Mouse (Mus musculus): Measurements from ENCODE around the gene Erg. TPM values are rescaled to one million over a fixed set of nuclear protein-coding genes. Genes with fewer than 3 reads are reported as not detected.

The Erg gene
- 8.6 and 9.1 TPM in 2 replicates for polyA plus RNA-seq (2014; fragmentation: Nextera tagmentation; extraction: Ambion mirVana)

- peak within 1 kb of the TSS; percentile 47 for H3K4me3 ChIP-seq (ENCODE audit: low read depth, low read length)
- H3K9ac ChIP-seq, result peak within 1 kb of the TSS; percentile 29
- peak within 1 kb of the TSS; percentile 90 for H3K4me2 ChIP-seq
- H3K4me1 ChIP-seq (ENCODE audit: insufficient read depth), result peaks cover 2% of the 10 kb centered on the region; the same call in 1 of the 2 replicates
- TF ChIP-seq CTCF (IDR thresholded peaks at IDR 0.05; ENCODE audit: low read depth), result no peak
- DNase-seq, result no peak
- no peaks in the 10 kb centered on the region for H3K36me3 ChIP-seq (ENCODE audit: insufficient read depth)
- H3K27ac ChIP-seq (ENCODE audit: low read depth), result peak within 1 kb of the TSS; percentile 82
- H3K9me3 ChIP-seq (ENCODE audit: low read depth, low read length), result no peaks in the 10 kb centered on the region
- ATAC-seq (ENCODE audit: insufficient read depth), result no peak
- WGBS, result 4% methylated on average over 5 of the region's 5 CpGs
- peaks cover 26% of the 10 kb centered on the region for H3K27me3 ChIP-seq (ENCODE audit: insufficient read depth, low read length)
These were observed at the start of gene Erg for GRCm38 (mm10) chr16:95586311-95586602. Gene Erg (minus strand): TSS chr16:95586593.

DNA sequence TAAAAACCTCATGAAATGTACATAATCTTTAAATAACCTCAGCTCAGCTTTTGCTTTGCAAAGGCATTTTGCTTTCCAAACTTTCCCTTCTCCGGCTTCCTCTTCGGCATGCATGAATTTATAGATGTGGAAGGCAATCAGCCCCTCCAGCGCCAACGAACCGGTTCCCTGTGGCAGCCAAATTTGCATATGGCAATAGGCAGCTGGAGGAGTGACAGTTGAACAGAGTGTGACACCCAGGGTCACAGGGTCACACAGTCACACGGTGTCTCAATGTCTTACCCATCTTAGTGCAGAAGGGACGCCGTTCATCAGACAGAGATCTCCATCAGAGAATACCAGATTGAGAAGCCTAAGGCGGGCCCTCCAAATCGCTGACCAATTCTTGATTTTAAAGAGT lies 45.4 kb upstream of the Erg start:
- 75% methylated on average over 10 of the region's 10 CpGs for WGBS
- Histone ChIP-seq H3K4me3 (ENCODE audit: low read depth, low read length) (no peak overlapping the region), H3K9ac (no peak overlapping the region), H3K4me2 (no peak overlapping the region), H3K9me3 (ENCODE audit: low read depth, low read length) (no peaks in the 10 kb centered on the region), H3K36me3 (ENCODE audit: insufficient read depth) (no peaks in the 10 kb centered on the region), H3K27me3 (ENCODE audit: insufficient read depth, low read length) (no peaks in the 10 kb centered on the region), H3K27ac (ENCODE audit: low read depth) (no peak overlapping the region), H3K4me1 (ENCODE audit: insufficient read depth) (no peaks in the 10 kb centered on the region)
- DNase-seq, result no peak
- no peak for ATAC-seq (ENCODE audit: insufficient read depth)
- TF ChIP-seq CTCF (IDR thresholded peaks at IDR 0.05; ENCODE audit: low read depth), result no peak

GRCm38 (mm10) chr16:95623876-95624770 lies 37.7 kb upstream of the Erg start:
- H3K9ac ChIP-seq, result no peak overlapping the region
- H3K4me1 ChIP-seq (ENCODE audit: insufficient read depth), result no peaks in the 10 kb centered on the region
- no peaks in the 10 kb centered on the region for H3K36me3 ChIP-seq (ENCODE audit: insufficient read depth)
- ATAC-seq (ENCODE audit: insufficient read depth) (no peak), DNase-seq (peak; percentile 68)
- no peak overlapping the region for H3K4me3 ChIP-seq (ENCODE audit: low read depth, low read length)
- H3K27me3 ChIP-seq (ENCODE audit: insufficient read depth, low read length), result no peaks in the 10 kb centered on the region
- H3K27ac ChIP-seq (ENCODE audit: low read depth), result 0 out of 2 replicates have a peak overlapping the region, but pooled peaks have one; percentile 10
- H3K9me3 ChIP-seq (ENCODE audit: low read depth, low read length), result no peaks in the 10 kb centered on the region
- 46% methylated on average over 7 of the region's 7 CpGs for WGBS
- TF ChIP-seq CTCF (IDR thresholded peaks at IDR 0.05; ENCODE audit: low read depth), result no peak
- no peak overlapping the region for H3K4me2 ChIP-seq

GRCm38 (mm10) chr16:95623056-95623455 lies 36.7 kb upstream of the Erg start:
- WGBS, result 85% methylated on average over 4 of the region's 4 CpGs
- no peak for TF ChIP-seq CTCF (IDR thresholded peaks at IDR 0.05; ENCODE audit: low read depth)
- ATAC-seq (ENCODE audit: insufficient read depth) (no peak), DNase-seq (no peak)
- no peak overlapping the region for H3K9ac ChIP-seq
- no peaks in the 10 kb centered on the region for H3K9me3 ChIP-seq (ENCODE audit: low read depth, low read length)
- no peak overlapping the region for H3K4me3 ChIP-seq (ENCODE audit: low read depth, low read length)
- H3K27ac ChIP-seq (ENCODE audit: low read depth), result no peak overlapping the region
- no peak overlapping the region for H3K4me2 ChIP-seq
- no peaks in the 10 kb centered on the region for H3K27me3 ChIP-seq (ENCODE audit: insufficient read depth, low read length)
- no peaks in the 10 kb centered on the region for H3K4me1 ChIP-seq (ENCODE audit: insufficient read depth)
- H3K36me3 ChIP-seq (ENCODE audit: insufficient read depth), result no peaks in the 10 kb centered on the region

DNA sequence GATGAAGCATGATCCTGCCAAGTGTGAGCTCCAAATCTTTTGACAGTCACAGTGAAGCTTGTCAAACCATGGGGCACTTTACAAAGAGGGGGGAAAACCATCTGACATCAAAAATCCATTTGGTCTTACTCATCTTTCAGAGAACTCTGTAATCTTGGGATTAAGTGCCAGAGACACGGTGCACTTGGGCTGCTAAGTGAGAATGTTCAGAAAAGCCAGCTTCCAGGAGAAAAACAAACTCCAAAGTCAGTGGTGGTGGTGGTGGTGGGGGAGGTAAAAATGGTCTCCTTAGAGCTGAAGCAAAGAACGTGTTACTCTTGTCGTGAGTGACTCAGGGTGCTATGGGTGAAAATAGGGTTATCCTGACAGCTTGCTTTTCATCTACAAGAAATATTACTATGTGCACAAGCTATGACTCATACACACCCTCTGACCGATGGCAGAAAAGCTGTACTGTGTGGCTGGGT lies 33.5 kb upstream of the Erg start:
- 26% methylated on average over 4 of the region's 4 CpGs for WGBS
- Histone ChIP-seq H3K27ac (ENCODE audit: low read depth) (no peak overlapping the region), H3K9me3 (ENCODE audit: low read depth, low read length) (no peaks in the 10 kb centered on the region), H3K4me2 (no peak overlapping the region), H3K36me3 (ENCODE audit: insufficient read depth) (no peaks in the 10 kb centered on the region), H3K27me3 (ENCODE audit: insufficient read depth, low read length) (no peaks in the 10 kb centered on the region), H3K4me1 (ENCODE audit: insufficient read depth) (no peaks in the 10 kb centered on the region), H3K9ac (no peak overlapping the region), H3K4me3 (ENCODE audit: low read depth, low read length) (no peak overlapping the region)
- ATAC-seq (ENCODE audit: insufficient read depth), result peak; percentile 84
- TF ChIP-seq CTCF (IDR thresholded peaks at IDR 0.05; ENCODE audit: low read depth), result no peak
- DNase-seq, result peak; percentile 89

GRCm38 (mm10) chr16:95618206-95618605 lies 31.8 kb upstream of the Erg start:
- TF ChIP-seq CTCF (IDR thresholded peaks at IDR 0.05; ENCODE audit: low read depth), result no peak
- no peak overlapping the region for H3K9ac ChIP-seq
- no peaks in the 10 kb centered on the region for H3K36me3 ChIP-seq (ENCODE audit: insufficient read depth)
- H3K4me3 ChIP-seq (ENCODE audit: low read depth, low read length), result no peak overlapping the region
- no peak overlapping the region for H3K27ac ChIP-seq (ENCODE audit: low read depth)
- no peak for DNase-seq
- H3K4me2 ChIP-seq, result peak overlapping the region; percentile 21; the same call in 1 of the 2 replicates
- 47% methylated on average over 15 of the region's 15 CpGs for WGBS
- H3K27me3 ChIP-seq (ENCODE audit: insufficient read depth, low read length), result no peaks in the 10 kb centered on the region
- no peak for ATAC-seq (ENCODE audit: insufficient read depth)
- no peaks in the 10 kb centered on the region for H3K4me1 ChIP-seq (ENCODE audit: insufficient read depth)
- H3K9me3 ChIP-seq (ENCODE audit: low read depth, low read length), result no peaks in the 10 kb centered on the region

- H3K27ac ChIP-seq (ENCODE audit: low read depth), result no peak overlapping the region
- DNase-seq (no peak), ATAC-seq (ENCODE audit: insufficient read depth) (no peak)
- H3K9me3 ChIP-seq (ENCODE audit: low read depth, low read length), result no peaks in the 10 kb centered on the region
- H3K4me3 ChIP-seq (ENCODE audit: low read depth, low read length), result no peak overlapping the region
- WGBS, result 40% methylated on average over 6 of the region's 6 CpGs
- peak overlapping the region; percentile 21; the same call in 1 of the 2 replicates for H3K4me2 ChIP-seq
- H3K4me1 ChIP-seq (ENCODE audit: insufficient read depth), result no peaks in the 10 kb centered on the region
- H3K36me3 ChIP-seq (ENCODE audit: insufficient read depth), result no peaks in the 10 kb centered on the region
- no peaks in the 10 kb centered on the region for H3K27me3 ChIP-seq (ENCODE audit: insufficient read depth, low read length)
- no peak overlapping the region for H3K9ac ChIP-seq
- no peak for TF ChIP-seq CTCF (IDR thresholded peaks at IDR 0.05; ENCODE audit: low read depth)
These were observed 31.3 kb upstream of the Erg start for GRCm38 (mm10) chr16:95617720-95618119.

Data from lung, embryonic 14.5 days (tissue).